Mouse (Mus musculus) layer of hippocampus, postnatal 10 days (tissue): ENCODE measurements around the gene Tgfb1i1. TPM values are rescaled to one million over a fixed set of nuclear protein-coding genes. Genes with fewer than 3 reads are reported as not detected.

Source experiments
- DNase-seq, 2 experiments: peaks; one replicate each; pipeline ENCODE4 v3.0.0; 2021; ENCODE audit warnings: low spot score in 2 of 2
- microRNA-seq, 2 experiments: library from miRNA; unstranded; fragments of <30 nt; microRNA quantifications; one replicate each; pipeline ENCODE4 v1.2.0; 2021
- total RNA-seq, 2 experiments: library from RNA; stranded (reverse); gene quantifications; 2 replicates each; pipeline ENCODE4 v1.2.3; 2021

The Tgfb1i1 gene
- total RNA-seq, 2 experiments from 2014 or later = 27.2 to 28.1 TPM

DNA sequence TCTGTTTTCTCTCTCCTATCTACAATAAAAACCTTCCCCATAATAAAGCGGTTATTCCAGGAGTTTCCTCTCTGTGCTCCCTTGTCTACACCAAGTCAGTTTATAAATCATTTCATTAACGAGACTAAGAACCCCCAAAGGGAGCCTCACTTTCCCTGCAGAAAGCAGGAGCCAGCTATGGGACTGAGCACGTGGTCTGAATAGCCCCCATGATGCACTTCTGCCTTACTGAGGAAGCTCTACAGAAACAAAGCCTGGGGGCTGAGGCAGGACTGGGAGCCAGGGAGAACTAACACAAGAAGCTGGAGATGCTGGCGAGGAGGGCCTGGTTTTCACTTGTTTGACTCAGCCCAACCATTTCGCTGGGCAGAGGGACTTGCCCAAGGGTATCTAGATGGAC lies 37.4 kb downstream of the Tgfb1i1 start:
- no peak for DNase-seq

DNA sequence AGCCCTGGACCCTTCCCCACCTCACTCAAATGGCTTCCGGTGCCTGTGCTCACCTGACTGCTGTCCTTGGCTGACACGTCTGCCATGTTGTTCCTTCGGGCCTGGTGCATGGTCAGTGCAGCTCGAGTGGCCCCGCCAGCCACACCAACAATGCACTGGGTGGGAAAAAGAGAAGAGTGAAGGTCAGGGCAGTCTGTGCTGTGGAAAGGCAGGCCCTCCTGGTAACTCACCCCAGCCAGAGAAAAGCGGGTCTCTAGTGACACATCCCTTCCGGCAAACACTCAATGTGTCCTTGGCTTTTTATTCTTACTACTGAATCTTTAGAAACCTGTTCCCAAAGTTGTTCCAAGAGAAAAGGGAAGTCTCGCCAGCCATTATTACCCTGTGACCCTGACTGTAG lies 38.4 kb downstream of the Tgfb1i1 start:
- no peak for DNase-seq

DNA sequence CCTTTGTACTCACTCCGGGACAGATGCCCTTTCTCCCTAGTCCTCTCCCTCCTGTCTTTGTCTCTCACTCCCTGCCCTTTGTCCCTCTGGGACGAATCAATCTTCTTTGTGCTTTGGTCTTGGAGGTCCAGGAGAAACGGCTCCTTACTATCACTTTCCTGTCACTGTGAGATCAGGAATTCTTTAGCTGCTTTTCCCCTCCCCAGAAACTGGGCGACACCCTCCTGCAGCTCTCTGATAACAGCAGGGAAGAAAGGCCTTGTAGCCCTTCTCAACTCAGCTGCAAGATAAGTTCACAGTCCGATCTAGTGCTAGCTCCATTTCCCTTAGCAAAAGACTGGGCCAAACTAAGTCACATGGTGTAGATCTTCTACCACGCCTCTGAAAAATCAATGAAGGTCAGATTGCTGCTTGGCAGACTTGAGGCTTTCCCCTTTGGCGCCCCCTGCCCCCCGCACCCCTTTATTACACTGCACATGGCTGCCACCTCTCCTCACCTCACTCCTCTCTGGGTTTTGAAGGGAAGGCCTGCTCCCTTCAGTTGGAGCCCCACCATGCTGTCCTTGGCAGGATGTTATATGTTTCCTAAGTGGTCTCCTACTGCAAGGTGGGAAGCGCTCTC lies 42.4 kb downstream of the Tgfb1i1 start:
- DNase-seq = no peak

DNA sequence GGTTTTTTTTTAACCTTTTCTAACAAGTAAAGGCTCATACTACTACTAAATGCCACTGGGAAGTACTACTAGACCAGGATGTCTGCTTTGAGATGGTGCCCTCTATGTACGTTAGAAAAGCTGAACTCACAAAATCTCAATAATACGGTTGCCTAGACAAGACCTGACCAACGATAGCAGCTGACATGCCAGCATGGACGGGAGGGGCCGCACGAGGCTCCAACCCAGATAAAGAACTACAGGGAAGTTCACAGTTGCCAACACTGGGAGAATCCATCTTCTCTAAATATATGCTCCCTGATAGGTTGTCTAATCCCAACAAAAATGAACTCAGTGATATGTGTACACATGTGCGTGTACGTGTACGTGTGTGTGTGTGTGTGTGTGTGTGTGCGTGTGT lies 48.2 kb downstream of the Tgfb1i1 start:
- DNase-seq = no peak

DNA sequence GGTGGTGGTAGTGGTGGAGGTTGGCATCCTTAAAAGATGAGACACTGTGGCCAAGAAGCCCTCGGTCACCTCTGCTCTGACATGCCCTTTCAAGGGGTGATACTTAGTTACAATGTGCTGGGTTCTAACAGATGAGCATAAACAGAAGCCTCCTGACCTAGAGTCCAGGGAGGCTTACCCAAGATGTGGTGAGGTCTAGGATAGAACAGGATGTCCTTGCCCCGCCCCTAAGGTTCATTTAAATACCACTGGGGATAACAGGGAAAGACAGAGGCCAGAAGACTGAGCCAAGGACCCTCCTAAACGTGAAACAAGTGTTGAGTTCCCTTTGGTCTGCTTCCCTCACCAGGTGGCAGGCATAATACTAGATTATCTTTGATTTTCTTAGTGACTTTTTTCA lies 49.9 kb downstream of the Tgfb1i1 start:
- DNase-seq = no peak

DNA sequence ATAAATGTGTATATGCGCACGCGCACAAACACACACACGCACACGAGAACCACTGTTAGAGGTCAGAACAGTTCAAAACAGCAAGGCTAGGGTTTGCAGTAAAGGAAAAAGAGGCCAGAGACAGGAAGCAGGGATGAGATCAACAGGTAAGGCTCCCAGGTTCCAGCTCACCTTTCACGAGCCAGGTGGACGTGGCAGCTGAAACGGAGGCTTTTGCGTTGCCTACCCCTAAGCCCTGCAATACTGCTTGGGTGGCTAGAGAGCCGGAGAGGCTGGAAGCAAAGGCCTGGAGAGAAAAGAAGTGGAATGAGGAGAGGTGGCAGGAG lies 50.6 kb downstream of the Tgfb1i1 start:
- peak in 1 of 2 experiments; percentile 16 for DNase-seq

DNA sequence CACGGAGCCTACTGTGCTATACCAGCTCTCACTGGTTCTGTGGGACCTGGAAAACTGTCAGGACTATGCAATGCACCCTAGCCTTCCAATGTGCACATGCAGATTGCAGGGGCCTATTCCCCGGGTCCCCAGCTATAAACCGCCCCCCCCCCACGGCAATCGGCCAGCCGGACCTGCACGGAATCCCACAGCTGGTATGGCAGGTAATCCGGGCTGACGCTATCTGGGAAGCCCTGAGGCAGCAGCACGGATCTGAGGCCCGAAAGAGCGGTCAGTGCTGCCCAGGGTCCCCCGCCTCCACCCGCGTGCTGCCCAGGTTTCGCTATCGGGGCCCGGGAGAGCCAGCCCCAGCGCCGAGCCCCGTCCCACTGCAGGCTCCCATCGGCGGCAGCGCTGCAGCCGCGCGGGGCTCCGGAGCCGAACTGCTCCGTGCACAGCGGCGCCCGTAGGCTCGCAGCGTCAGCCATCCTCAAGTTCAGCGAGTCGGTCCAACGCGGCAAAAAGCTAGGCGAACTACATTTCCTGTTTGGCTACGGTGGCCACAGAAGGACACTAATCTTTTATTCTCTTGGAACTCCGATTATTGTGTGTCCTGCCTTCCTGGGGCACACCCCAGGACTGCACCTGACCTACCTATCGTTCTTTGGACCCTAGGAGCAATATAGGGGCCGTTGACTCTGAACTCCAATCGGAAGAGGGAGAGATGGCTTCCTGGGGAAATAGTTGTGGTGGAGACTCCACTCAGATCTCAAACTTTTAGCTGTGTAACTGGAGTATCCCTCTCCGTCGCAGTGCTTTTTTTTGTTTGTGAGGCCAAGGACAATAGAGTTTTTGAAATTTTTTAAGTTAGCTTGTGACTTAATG lies 51.2 kb downstream of the Tgfb1i1 start, which contains the start of gene BC017158:
TSS of gene BC017158 (minus strand) at position 554 of the 864 bp plus-strand sequence.
- peak; percentile 55 to 72 for DNase-seq

DNA sequence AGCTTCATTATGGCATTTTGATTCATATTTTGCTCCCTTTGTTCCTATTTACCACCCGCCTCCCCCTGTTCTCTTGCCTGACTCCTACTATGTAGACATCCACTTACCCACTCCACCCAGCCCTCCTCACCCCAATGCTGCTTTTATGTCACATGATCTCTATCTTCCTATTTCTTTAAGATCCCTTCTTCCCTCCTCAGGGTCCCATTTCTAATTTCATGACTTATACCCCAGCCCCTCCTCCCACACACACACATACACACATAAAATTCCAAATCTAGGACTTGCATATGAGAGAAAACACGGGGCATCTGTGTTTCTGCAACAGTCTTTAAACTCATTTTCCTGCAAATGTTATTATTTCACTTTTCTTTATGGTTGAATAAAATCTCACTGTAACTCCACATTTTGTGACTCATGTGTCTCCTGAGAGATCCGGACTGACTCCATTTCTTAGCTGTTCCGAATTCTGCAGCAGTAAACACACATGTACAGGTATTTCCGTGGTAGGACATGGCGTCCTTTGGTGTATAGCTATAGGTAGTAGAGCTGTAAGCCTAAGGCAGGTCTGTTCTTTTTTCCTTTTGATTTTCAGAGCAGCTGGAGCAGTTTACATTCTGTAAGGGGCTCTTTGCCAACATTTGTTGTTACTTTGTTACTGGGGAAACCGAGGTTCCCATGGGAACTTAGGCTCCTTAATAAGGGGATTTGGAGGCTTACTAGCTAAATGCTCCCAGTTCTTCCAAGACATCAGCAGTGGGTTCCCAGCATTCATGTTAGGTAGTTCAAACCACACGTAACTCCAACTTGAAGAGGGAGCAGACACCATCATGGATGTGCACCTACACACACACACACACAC lies 52.1 kb downstream of the Tgfb1i1 start:
- peak in 1 of 2 experiments; percentile 12 for DNase-seq

DNA sequence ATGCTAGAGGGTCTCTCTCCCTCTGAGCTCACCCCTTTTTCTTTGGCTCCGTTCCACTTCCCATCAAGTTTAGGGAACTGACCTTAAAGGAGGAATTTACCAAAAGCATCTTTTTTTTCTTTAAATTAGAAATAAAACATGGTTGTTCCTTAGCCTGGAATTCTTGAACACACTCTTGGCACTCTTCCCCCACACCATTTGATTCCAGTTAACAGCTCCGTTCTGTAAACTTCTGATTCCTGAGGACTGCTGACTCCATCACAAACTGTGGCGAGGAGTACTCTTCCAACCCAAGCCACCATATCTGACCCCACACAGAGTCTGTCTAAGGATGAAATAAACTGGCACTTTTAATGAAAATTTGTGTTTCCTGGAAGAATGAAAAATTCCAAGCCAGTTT lies 54.3 kb downstream of the Tgfb1i1 start:
- DNase-seq = no peak

DNA sequence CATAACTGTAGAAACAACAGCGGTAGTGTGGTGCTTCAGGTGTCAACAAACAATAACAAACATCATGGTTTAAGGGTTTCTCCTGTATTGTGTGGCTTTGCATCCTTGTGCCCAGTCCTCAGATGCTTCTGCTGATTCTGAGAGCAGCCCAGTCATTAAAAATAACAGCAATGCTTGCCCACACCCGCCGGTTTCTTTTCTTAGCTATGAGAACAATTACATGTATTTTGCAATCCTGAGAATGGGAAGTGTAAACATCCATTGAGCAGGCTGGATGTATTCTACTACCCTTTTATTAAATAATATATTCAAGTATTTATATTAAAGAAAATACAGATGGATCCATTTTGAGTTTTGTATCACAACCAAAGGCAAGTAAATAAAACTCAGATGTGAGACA lies 55.5 kb downstream of the Tgfb1i1 start:
- DNase-seq = no peak

DNA sequence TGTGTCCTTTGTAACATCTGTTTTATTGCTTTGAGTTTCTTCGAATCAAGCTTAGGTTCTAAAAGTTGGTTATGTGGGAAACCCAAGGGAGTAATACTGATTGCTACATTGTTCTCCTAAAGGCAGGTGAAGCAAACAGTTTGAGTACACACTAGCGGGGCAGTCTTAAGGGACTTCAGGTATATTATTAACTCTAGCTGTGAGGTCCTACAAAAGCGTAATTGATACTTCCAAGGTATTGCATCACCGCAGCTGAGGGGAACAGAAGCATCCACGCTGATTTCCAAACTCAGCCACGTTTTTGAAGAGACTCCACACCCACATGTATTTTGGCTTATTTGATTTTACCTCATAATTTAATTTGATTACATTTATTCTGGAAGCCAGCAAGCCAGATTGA lies 57.6 kb downstream of the Tgfb1i1 start:
- no peak for DNase-seq

DNA sequence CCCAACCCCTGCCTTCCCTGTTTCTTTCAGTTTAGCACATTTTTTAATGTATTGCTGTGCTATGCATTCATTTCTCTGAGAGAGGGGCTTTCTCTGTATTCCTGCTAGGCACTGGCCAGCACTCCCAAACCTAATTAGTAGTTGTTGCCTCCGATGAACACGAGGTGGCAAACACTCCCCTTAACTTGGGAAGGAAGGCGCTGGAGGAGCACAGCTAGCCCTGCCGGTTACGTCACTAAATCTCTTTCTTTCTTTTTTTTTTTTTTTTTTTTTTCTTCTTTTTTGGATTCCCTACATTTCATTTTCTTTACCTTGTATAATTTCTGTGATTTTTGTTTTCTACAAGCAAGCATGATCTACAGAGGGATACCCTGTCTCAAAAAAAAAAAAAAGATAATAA lies 58.3 kb downstream of the Tgfb1i1 start:
- peak; percentile 49 to 66 for DNase-seq

Small RNAs within 50 kb of the gene (microRNA-seq; reads per million reads assigned to microRNA genes)
- gene Mir3103 = 1.2 to 1.6 reads per million in 2 experiments

Other genes with a start within 250 kb of the Tgfb1i1 start
- under 1 TPM; 0.40 to 0.55 TPM for gene Trim72, start 242.9 kb upstream of the Tgfb1i1 start, total RNA-seq
- gene Itgam, start 184.2 kb upstream of the Tgfb1i1 start, total RNA-seq = 1 to 10 TPM; 8.4 to 8.7 TPM
- not detected for gene Gm49368, start 184.1 kb upstream of the Tgfb1i1 start, total RNA-seq
- not detected for gene Itgax, start 117.3 kb upstream of the Tgfb1i1 start, total RNA-seq
- under 1 TPM; 0.78 to 0.85 TPM for gene Itgad, start 92.4 kb upstream of the Tgfb1i1 start, total RNA-seq
- 1 to 10 TPM; 4.3 to 4.8 TPM for gene Cox6a2, start 40.4 kb upstream of the Tgfb1i1 start, total RNA-seq
- gene Armc5, start 9.5 kb upstream of the Tgfb1i1 start, total RNA-seq = 10 to 100 TPM; 11.4 to 11.8 TPM
- gene 9130023H24Rik, start 8.8 kb upstream of the Tgfb1i1 start, total RNA-seq = 1 to 10 TPM; 3.7 to 4.3 TPM
- not detected for gene Slc5a2, start 18.8 kb downstream of the Tgfb1i1 start, total RNA-seq
- 10 to 100 TPM; 23.0 to 23.2 TPM for gene BC017158, start 51.4 kb downstream of the Tgfb1i1 start, total RNA-seq
- 10 to 100 TPM; 48.8 to 50.5 TPM for gene Rgs10, start 171.9 kb downstream of the Tgfb1i1 start, total RNA-seq
- gene Tial1, start 214.9 kb downstream of the Tgfb1i1 start, total RNA-seq = 100 to 1,000 TPM; 108 to 128 TPM